ENCODE assay signal across 9 mouse cellular contexts in the genomic region with DNA sequence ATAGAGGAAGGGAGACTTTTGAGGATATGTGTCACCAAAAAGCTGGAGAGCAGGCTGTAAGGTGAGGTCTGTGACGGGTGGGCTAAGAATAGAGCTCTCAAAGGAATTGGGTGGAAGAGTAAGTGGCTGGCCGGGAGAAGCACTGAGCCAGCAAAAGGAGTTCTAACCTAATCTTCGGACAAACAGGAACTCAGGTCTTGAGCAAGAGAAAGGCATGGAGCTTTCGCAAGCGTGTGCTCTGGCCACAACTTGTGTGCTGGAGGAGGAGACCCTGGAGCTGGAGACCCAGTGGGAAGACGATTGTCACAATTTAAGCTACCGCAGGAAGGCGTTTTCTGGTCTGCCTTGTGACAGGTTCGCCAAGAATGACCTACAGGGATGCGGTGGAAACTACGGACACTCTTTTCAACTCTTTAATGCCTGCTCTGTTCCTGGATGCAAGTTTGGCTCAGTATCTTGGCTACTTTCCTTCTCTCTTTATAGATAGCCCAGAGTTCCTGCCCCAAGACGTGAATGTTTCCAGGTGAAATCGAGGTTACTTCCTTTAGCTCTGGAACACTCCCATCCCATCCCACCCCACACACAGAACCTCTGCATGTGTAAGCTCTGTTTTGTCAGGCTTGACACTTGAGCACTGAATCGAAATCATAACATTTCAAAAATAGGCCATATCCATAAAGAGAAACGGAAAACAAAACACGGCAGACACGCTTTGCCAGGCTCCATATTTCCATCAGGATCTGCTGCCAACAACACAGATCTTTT.
DNase-seq lines count a peak whose midpoint lies in the region; ATAC-seq and TF ChIP-seq lines count a peak whose summit lies in the region.
"Had no signal": no experiment of that assay in that cellular context is flagged by ENCODE, and none has a peak within 500 bp of the region (broad histone marks: within the 10 kb centered on the region; RNA-seq: fewer than 3 reads in every experiment).

No protein-coding gene starts in this region.

- H3K4me2 ChIP-seq in kidney, embryonic 14.5 days (replicated peaks; ENCODE audit: low read depth, low read length) = no peak overlapping the region
- H3K4me2 ChIP-seq in embryonic facial prominence, embryonic 15.5 days (replicated peaks) = 0 out of 2 replicates have a peak overlapping the region, but pooled peaks have one; percentile 3
- 0 out of 2 replicates have a peak overlapping the region, but pooled peaks have one; percentile 11 for H3K4me2 ChIP-seq in liver, embryonic 14.5 days (ENCODE audit: low read depth)

- TF ChIP-seq EP300 in liver, embryonic 14.5 days (IDR thresholded peaks at IDR 0.05; ENCODE audit: low read depth) = no peak

- H3K27me3 ChIP-seq in kidney, embryonic 14.5 days (ENCODE audit: control insufficient read depth, insufficient read depth, low read length) = no peaks in the 10 kb centered on the region
- no peaks in the 10 kb centered on the region for H3K27me3 ChIP-seq in embryonic facial prominence, embryonic 15.5 days
- H3K27me3 ChIP-seq in liver, embryonic 14.5 days (ENCODE audit: control insufficient read depth, insufficient read depth, low read length) = no peaks in the 10 kb centered on the region

- no peak for TF ChIP-seq CTCF in liver, embryonic 14.5 days (IDR thresholded peaks at IDR 0.05; ENCODE audit: low read depth)
- TF ChIP-seq CTCF in layer of hippocampus, adult 2 months (conservative IDR thresholded peaks at IDR 0.05) = no peak

- no peak overlapping the region for H3K27ac ChIP-seq in kidney, embryonic 14.5 days (ENCODE audit: low read depth, low read length)
- peak overlapping the region; percentile 52 for H3K27ac ChIP-seq in embryonic facial prominence, embryonic 15.5 days (replicated peaks)
- H3K27ac ChIP-seq in liver, embryonic 14.5 days = no peak overlapping the region
- H3K27ac ChIP-seq in layer of hippocampus, adult 2 months = no peak overlapping the region

- no peaks in the 10 kb centered on the region for H3K4me1 ChIP-seq in kidney, embryonic 14.5 days (ENCODE audit: control insufficient read depth, insufficient read depth, low read length)
- H3K4me1 ChIP-seq in embryonic facial prominence, embryonic 15.5 days = peaks cover 21% of the 10 kb centered on the region
- peaks cover 0 to 19% of the 10 kb centered on the region in 2 experiments; a peak in 2 of 4 replicates for H3K4me1 ChIP-seq in liver, embryonic 14.5 days (replicated peaks; ENCODE audit: control insufficient read depth in 2 of 2, insufficient read depth in 2 of 2, low read length in 1 of 2)

- no peak overlapping the region for H3K4me3 ChIP-seq in kidney, embryonic 14.5 days (ENCODE audit: low read length)
- no peak overlapping the region for H3K4me3 ChIP-seq in embryonic facial prominence, embryonic 15.5 days (replicated peaks)
- no peak overlapping the region for H3K4me3 ChIP-seq in liver, embryonic 14.5 days (ENCODE audit: insufficient read depth in 1 of 2, low read depth in 2 of 2, low read length in 2 of 2)
- no peak overlapping the region; the same call in 1 of the 2 replicates for H3K4me3 ChIP-seq in layer of hippocampus, adult 2 months

- H3K9ac ChIP-seq in kidney, embryonic 14.5 days (ENCODE audit: low read depth, low read length) = no peak overlapping the region
- no peak overlapping the region for H3K9ac ChIP-seq in embryonic facial prominence, embryonic 15.5 days
- no peak overlapping the region for H3K9ac ChIP-seq in liver, embryonic 14.5 days (replicated peaks)

- peak; percentile 45 for DNase-seq in kidney, adult 9 months
- DNase-seq in liver, embryonic 14.5 days (ENCODE audit: low read depth in 3 of 3, low spot score in 3 of 3) = peak in 1 of 3 experiments; percentile 20
- DNase-seq in left cerebral cortex, adult 9 months (ENCODE audit: low spot score in 2 of 2) = no peak
- no peak for DNase-seq in layer of hippocampus, adult 2 months (ENCODE audit: low spot score in 2 of 2)
- DNase-seq: right cerebral cortex, adult 18-20 months; thymus, postnatal 25 days had no signal

- 81% methylated on average over 17 of the region's 17 CpGs for WGBS in kidney, embryonic 14.5 days
- WGBS in embryonic facial prominence, embryonic 15.5 days = 65% methylated on average over 17 of the region's 17 CpGs
- WGBS in liver, embryonic 14.5 days (ENCODE audit: insufficient replicate concordance) = 42% methylated on average over 17 of the region's 17 CpGs

- ATAC-seq in kidney, embryonic 14.5 days (ENCODE audit: low FRiP score, low TSS enrichment) = no peak
- no peak for ATAC-seq in embryonic facial prominence, embryonic 15.5 days (ENCODE audit: insufficient number of reproducible peaks, low FRiP score, low TSS enrichment, low read depth)
- no peak for ATAC-seq in liver, embryonic 14.5 days (ENCODE audit: insufficient read depth)
- peak; percentile 47 for ATAC-seq in neutrophil, adult 5-6 weeks (ENCODE audit: extremely low read depth, insufficient number of reproducible peaks, low FRiP score, poor library complexity, severe bottlenecking)

- no peaks in the 10 kb centered on the region for H3K9me3 ChIP-seq in kidney, embryonic 14.5 days (ENCODE audit: control insufficient read depth, low read length)
- H3K9me3 ChIP-seq in embryonic facial prominence, embryonic 15.5 days (replicated peaks) = no peaks in the 10 kb centered on the region
- no peaks in the 10 kb centered on the region for H3K9me3 ChIP-seq in liver, embryonic 14.5 days (ENCODE audit: control insufficient read depth, low read length)

- H3K36me3 ChIP-seq in kidney, embryonic 14.5 days (ENCODE audit: control insufficient read depth, insufficient read depth, low read length) = no peaks in the 10 kb centered on the region
- H3K36me3 ChIP-seq in embryonic facial prominence, embryonic 15.5 days = no peaks in the 10 kb centered on the region
- no peaks in the 10 kb centered on the region for H3K36me3 ChIP-seq in liver, embryonic 14.5 days (replicated peaks; ENCODE audit: control insufficient read depth, insufficient read depth, low read depth)
